ENCODE assay signal across 7 mouse cellular contexts in the genomic region with DNA sequence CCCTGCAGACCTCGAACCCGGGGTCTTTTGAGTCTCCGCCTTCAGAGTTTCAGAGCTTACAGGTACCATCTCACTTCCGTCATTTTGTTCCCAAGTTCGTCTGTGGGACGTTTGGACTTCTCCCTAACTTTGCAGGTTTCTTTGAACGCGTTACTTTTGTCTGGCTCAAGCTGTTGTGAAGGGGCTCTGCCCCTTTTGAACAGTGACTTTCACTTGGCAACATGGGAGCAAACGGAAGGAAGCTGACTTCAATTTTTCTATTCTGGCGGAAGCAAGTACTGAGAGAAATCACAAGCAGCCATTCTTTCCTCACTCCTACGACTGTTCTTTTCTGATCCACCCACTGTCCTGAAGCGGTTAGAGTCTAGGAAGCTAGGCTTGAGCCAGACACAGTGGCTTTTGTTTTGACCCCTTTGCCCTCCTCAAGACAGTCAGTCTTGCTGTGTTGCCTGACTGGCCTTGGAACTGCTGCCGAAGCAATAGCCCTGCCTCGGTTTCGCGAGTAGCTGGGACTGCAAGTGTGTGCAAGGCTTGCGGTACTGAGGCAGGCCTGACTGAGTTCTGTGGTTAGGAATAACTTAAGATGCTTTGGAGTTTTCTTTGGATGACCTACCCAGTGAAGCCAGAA. TPM values are rescaled to one million over a fixed set of nuclear protein-coding genes. Genes with fewer than 3 reads are reported as not detected.
A peak's percentile ranks its signal among the peaks of the same experiment; 100 is the strongest.
DNase-seq lines count a peak whose midpoint lies in the region; ATAC-seq and TF ChIP-seq lines count a peak whose summit lies in the region.

No protein-coding gene starts in this region.

- ATAC-seq in CD4-positive, CD25-positive, alpha-beta regulatory T cell, adult 4 months: peak; percentile 40
- ATAC-seq in midbrain, embryonic 15.5 days (replicated peaks): no peak

- H3K4me1 ChIP-seq in heart, adult 2 months (ENCODE audit: control insufficient read depth, insufficient read depth, low read length): peaks cover 5% of the 10 kb centered on the region
- peaks cover 23% of the 10 kb centered on the region for H3K4me1 ChIP-seq in midbrain, embryonic 15.5 days

- H3K36me3 ChIP-seq in heart, adult 2 months (ENCODE audit: control insufficient read depth, insufficient read depth, low read length): no peaks in the 10 kb centered on the region
- H3K36me3 ChIP-seq in midbrain, embryonic 15.5 days (replicated peaks): peaks cover 17% of the 10 kb centered on the region

- H3K27ac ChIP-seq in heart, adult 2 months: peak overlapping the region; percentile 100; the same call in 1 of the 2 replicates
- H3K27ac ChIP-seq in midbrain, embryonic 15.5 days: no peak overlapping the region

- intact Hi-C loops in heart, adult 2 months (cut with DNase I): loop anchor here (5.0 kb wide), 1 partner anchor 78 kb away; a partner anchor contains a TSS
- intact Hi-C loops in left cerebral cortex, postnatal 4 days (cut with DNase I): no loop called here

- TF ChIP-seq EP300 in heart, adult 2 months (IDR thresholded peaks at IDR 0.05; ENCODE audit: insufficient read depth, low read depth, low read length): no peak

- TF ChIP-seq POLR2A in heart, adult 2 months (IDR thresholded peaks at IDR 0.05; ENCODE audit: insufficient read depth, low read depth, low read length): 0 out of 2 replicates have a peak, but pooled peaks have one; percentile 12

- H3K79me2 ChIP-seq in heart, adult 2 months (replicated peaks; ENCODE audit: control insufficient read depth, insufficient read depth, low read length): 0 out of 2 replicates have a peak, but pooled peaks cover 2% of the 10 kb centered on the region

- H3K27me3 ChIP-seq in heart, adult 2 months (ENCODE audit: control insufficient read depth, insufficient read depth, low read length): no peaks in the 10 kb centered on the region
- no peaks in the 10 kb centered on the region for H3K27me3 ChIP-seq in midbrain, embryonic 15.5 days (replicated peaks)

- WGBS in heart, adult 2 months: 9% methylated on average over 17 of the region's 17 CpGs
- 30% methylated on average over 17 of the region's 17 CpGs for WGBS in midbrain, embryonic 15.5 days

- DNase-seq in T-cell, adult 2 months (ENCODE audit: low spot score): peak; percentile 47
- no peak for DNase-seq in heart, adult 2 months
- peak; percentile 34 for DNase-seq in kidney, postnatal 10 days
- DNase-seq in gastrocnemius, postnatal 4 days (ENCODE audit: low spot score in 2 of 2): no peak
- no peak for DNase-seq in left cerebral cortex, postnatal 4 days

- peak overlapping the region; percentile 70 for H3K4me2 ChIP-seq in midbrain, embryonic 15.5 days

- H3K9ac ChIP-seq in heart, adult 2 months (ENCODE audit: low read depth, low read length): peak overlapping the region; percentile 25
- H3K9ac ChIP-seq in midbrain, embryonic 15.5 days: peak overlapping the region; percentile 85; the same call in 1 of the 2 replicates

- H3K4me3 ChIP-seq in heart, adult 2 months: peak overlapping the region; percentile 95
- H3K4me3 ChIP-seq in midbrain, embryonic 15.5 days: peak overlapping the region; percentile 87

- TF ChIP-seq CTCF in heart, adult 2 months (IDR thresholded peaks at IDR 0.05): no peak

- H3K9me3 ChIP-seq in midbrain, embryonic 15.5 days: no peaks in the 10 kb centered on the region

RNA-seq across cellular contexts. Expression of a gene that starts 0.8 kb away (rescaled TPM):
- 10 to 100 TPM; 39.7 to 46.7 TPM for polyA plus RNA-seq in CD4-positive, CD25-positive, alpha-beta regulatory T cell, adult 4 months (2017; shearing (Covaris generic))
- total RNA-seq in heart, adult 2 months (2021): 10 to 100 TPM; 39.4 to 40.6 TPM
- polyA plus RNA-seq in heart, adult 2 months (2012; rRNA removed): 50.6 and 63.0 TPM in 2 replicates
- 63.0 and 65.0 TPM in 2 replicates for polyA plus RNA-seq in midbrain, embryonic 15.5 days (2015; fragmentation: Nextera tagmentation; extraction: Ambion mirVana)
- total RNA-seq in gastrocnemius, postnatal 4 days (2021): 10 to 100 TPM; 46.8 to 47.8 TPM
- 10 to 100 TPM; 35.3 to 41.1 TPM for total RNA-seq in left cerebral cortex, postnatal 4 days (2021)

RNA-seq across cellular contexts. Expression of a gene that starts 5.6 kb away (rescaled TPM):
- 1 to 10 TPM in 1 of 2 experiments, under 1 TPM in 1; 0.69 to 1.3 TPM for polyA plus RNA-seq in CD4-positive, CD25-positive, alpha-beta regulatory T cell, adult 4 months (2017; shearing (Covaris generic))
- under 1 TPM; 0.34 to 0.47 TPM for total RNA-seq in heart, adult 2 months (2021)
- 0.55 and 0.61 TPM in 2 replicates for polyA plus RNA-seq in heart, adult 2 months (2012; rRNA removed)
- 0.41 and 0.43 TPM in 2 replicates for polyA plus RNA-seq in midbrain, embryonic 15.5 days (2015; fragmentation: Nextera tagmentation; extraction: Ambion mirVana)
- total RNA-seq in gastrocnemius, postnatal 4 days (2021): 1 to 10 TPM; 1.4 to 2.0 TPM
- total RNA-seq in left cerebral cortex, postnatal 4 days (2021): 1 to 10 TPM; 1.2 to 2.4 TPM

RNA-seq across cellular contexts. Expression of a gene that starts 6.7 kb away (rescaled TPM):
- polyA plus RNA-seq in CD4-positive, CD25-positive, alpha-beta regulatory T cell, adult 4 months (2017; shearing (Covaris generic)): under 1 TPM in 1 of 2 experiments, not detected in 1; 0.98 TPM
- total RNA-seq in heart, adult 2 months (2021): 1 to 10 TPM; 2.5 to 3.8 TPM
- polyA plus RNA-seq in heart, adult 2 months (2012; rRNA removed): 3.5 and 5.0 TPM in 2 replicates
- 0.79 and 1.1 TPM in 2 replicates for polyA plus RNA-seq in midbrain, embryonic 15.5 days (2015; fragmentation: Nextera tagmentation; extraction: Ambion mirVana)
- total RNA-seq in gastrocnemius, postnatal 4 days (2021): 1 to 10 TPM; 1.7 to 2.4 TPM
- total RNA-seq in left cerebral cortex, postnatal 4 days (2021): 1 to 10 TPM; 4.0 to 4.1 TPM

RNA-seq across cellular contexts. Expression of a gene that starts 8.6 kb away (rescaled TPM):
- 10 to 100 TPM; 33.4 to 42.0 TPM for polyA plus RNA-seq in CD4-positive, CD25-positive, alpha-beta regulatory T cell, adult 4 months (2017; shearing (Covaris generic))
- 10 to 100 TPM; 51.3 to 64.1 TPM for total RNA-seq in heart, adult 2 months (2021)
- polyA plus RNA-seq in heart, adult 2 months (2012; rRNA removed): 68.2 and 68.9 TPM in 2 replicates
- polyA plus RNA-seq in midbrain, embryonic 15.5 days (2015; fragmentation: Nextera tagmentation; extraction: Ambion mirVana): 116 and 121 TPM in 2 replicates
- 100 to 1,000 TPM in 1 of 2 experiments, 10 to 100 TPM in 1; 97.6 to 104 TPM for total RNA-seq in gastrocnemius, postnatal 4 days (2021)
- total RNA-seq in left cerebral cortex, postnatal 4 days (2021): 100 to 1,000 TPM; 161 to 176 TPM

RNA-seq across cellular contexts. Expression of a gene that starts 15.9 kb away (rescaled TPM):
- polyA plus RNA-seq in CD4-positive, CD25-positive, alpha-beta regulatory T cell, adult 4 months (2017; shearing (Covaris generic)): 100 to 1,000 TPM in 1 of 2 experiments, 10 to 100 TPM in 1; 92.4 to 106 TPM
- total RNA-seq in heart, adult 2 months (2021): 10 to 100 TPM; 45.3 to 49.1 TPM
- 35.7 and 54.9 TPM in 2 replicates for polyA plus RNA-seq in heart, adult 2 months (2012; rRNA removed)
- polyA plus RNA-seq in midbrain, embryonic 15.5 days (2015; fragmentation: Nextera tagmentation; extraction: Ambion mirVana): 77.1 and 79.5 TPM in 2 replicates
- total RNA-seq in gastrocnemius, postnatal 4 days (2021): 10 to 100 TPM; 27.2 to 27.5 TPM
- total RNA-seq in left cerebral cortex, postnatal 4 days (2021): 10 to 100 TPM; 44.6 to 44.7 TPM

Comparison
In these comparisons a context has a peak if more than half of its experiments do, and no peak if none do; other contexts are left out.
1. DNase-seq: peak in T-cell, adult 2 months (single experiment) and kidney, postnatal 10 days (single experiment); none in heart, adult 2 months (0 of 2), gastrocnemius, postnatal 4 days (0 of 2) and left cerebral cortex, postnatal 4 days (single experiment).